Mouse (Mus musculus) cerebellum, adult 2 months (tissue): Measurements from ENCODE around the gene Ssr4. TPM values are rescaled to one million over a fixed set of nuclear protein-coding genes. Genes with fewer than 3 reads are reported as not detected.

Source experiments
- DNase-seq, 2 experiments: peaks; one replicate each; pipeline ENCODE4 v3.0.0; 2021
- H3K27ac ChIP-seq: fragments of 200-500 bp; 2 replicates; pipeline ENCODE4 v1.5.1; 2012; ENCODE audit warnings: low read length, control low read depth, inconsistent platforms; ENCODE audit not compliant: insufficient read depth
- H3K27me3 ChIP-seq: fragments of 200-500 bp; 2 replicates; pipeline ENCODE4 v1.6.1; 2012; ENCODE audit warnings: inconsistent platforms, mild to moderate bottlenecking, low read length, moderate library complexity; ENCODE audit not compliant: control insufficient read depth, insufficient read depth
- H3K4me1 ChIP-seq: fragments of 200-500 bp; 2 replicates; pipeline ENCODE4 v1.6.1; 2011; ENCODE audit warnings: low read length; ENCODE audit not compliant: control insufficient read depth, insufficient read depth
- H3K4me3 ChIP-seq: fragments of 200-500 bp; replicated peaks from 2 replicates; pipeline ENCODE3; 2011; ENCODE audit warnings: mild to moderate bottlenecking, low read depth, low read length, control low read depth; ENCODE audit not compliant: insufficient read depth
- CTCF ChIP-seq: fragments of 200-500 bp; IDR thresholded peaks from 2 replicates; pipeline ENCODE4 v1.5.1; 2011; ENCODE audit warnings: low read depth, mild to moderate bottlenecking, control low read depth, low read length, moderate library complexity, borderline replicate concordance; ENCODE audit not compliant: insufficient read depth
- POLR2A ChIP-seq: fragments of 200-500 bp; IDR thresholded peaks from 2 replicates; pipeline ENCODE4 v1.6.1; 2011; ENCODE audit warnings: low read length, control low read depth, borderline replicate concordance; ENCODE audit not compliant: insufficient read depth
- WGBS: fragments of 180-500 bp; shearing (Covaris S2); methylation state at CpG from one replicate; pipeline ENCODE4 v1.1.7; 2018; 5-methylcytosine and 5-hydroxymethylcytosine counted together
- polyA plus RNA-seq: library from polyadenylated mRNA; depleted of rRNA; stranded (reverse); fragments of >200 nt; gene quantifications from 2 replicates; pipeline ENCODE4 v1.2.3, GENCODE M21; 2012

The Ssr4 gene
- polyA plus RNA-seq, 1 experiment = 161 TPM

DNA sequence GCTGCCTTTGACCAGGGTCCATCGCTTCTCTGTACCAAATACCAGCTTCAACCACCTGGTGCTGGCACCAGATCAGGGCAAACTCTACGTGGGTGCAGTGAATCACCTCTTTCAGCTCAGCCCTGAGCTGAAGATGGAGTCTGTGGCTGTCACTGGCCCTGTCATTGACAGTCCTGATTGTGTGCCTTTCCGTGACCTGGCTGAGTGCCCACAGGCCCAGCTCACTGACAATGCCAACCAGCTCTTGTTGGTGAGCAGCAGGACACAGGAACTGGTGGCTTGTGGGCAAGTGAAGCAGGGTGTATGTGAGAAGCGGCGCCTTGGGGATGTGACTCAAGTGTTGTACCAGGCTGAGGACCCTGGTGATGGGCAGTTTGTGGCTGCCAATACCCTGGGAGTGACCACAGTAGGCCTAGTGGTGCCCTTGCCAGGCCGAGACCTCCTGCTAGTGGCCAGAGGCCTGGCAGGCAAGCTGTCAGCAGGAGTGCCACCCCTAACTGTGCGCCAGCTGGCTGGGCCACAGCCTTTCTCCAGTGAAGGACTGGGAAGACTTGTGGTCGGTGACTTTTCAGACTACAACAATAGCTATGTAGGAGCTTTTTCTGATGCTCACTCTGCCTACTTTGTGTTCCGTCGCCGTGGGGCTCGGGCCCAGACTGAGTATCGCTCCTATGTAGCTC, 28.1 kb upstream of the Ssr4 start:
- 32% methylated on average over 13 of the region's 13 CpGs for WGBS
- DNase-seq = peak; percentile 69 to 81

DNA sequence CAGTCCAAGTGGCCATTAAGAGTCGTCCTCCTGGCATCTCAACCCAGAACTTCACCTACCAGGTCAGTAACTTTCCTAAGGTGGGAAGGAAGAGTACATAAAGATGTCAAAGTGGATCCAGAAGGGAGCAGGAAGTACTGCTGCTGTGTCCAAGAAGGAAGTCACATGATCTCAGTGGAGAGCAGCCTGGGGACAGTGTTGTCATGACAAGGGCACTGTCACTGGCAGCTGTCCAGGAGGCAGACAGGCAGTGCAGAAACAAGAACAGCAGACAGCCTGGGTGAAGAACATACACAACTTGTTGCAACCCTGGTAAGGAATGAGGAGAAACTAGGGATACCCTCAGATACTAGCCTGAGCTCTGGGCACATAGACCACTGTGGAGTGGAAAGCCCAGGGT, 21.5 kb upstream of the Ssr4 start:
- 47% methylated on average over 1 of the region's 1 CpGs for WGBS
- no peak overlapping the region for H3K27ac ChIP-seq
- DNase-seq = peak in 1 of 2 experiments; percentile 32
- H3K27me3 ChIP-seq = no peaks in the 10 kb centered on the region
- no peak overlapping the region for H3K4me3 ChIP-seq
- H3K4me1 ChIP-seq = no peaks in the 10 kb centered on the region; the same call in 1 of the 2 replicates
- TF ChIP-seq CTCF = no peak
- no peak for TF ChIP-seq POLR2A

More for the DNA sequence above, 28.1 kb upstream of the Ssr4 start:
- no peaks in the 10 kb centered on the region for H3K27me3 ChIP-seq
- H3K4me3 ChIP-seq = no peak overlapping the region
- H3K27ac ChIP-seq = peak overlapping the region; percentile 47
- H3K4me1 ChIP-seq = peaks cover 21% of the 10 kb centered on the region
- TF ChIP-seq POLR2A (no peak), CTCF (no peak)

DNA sequence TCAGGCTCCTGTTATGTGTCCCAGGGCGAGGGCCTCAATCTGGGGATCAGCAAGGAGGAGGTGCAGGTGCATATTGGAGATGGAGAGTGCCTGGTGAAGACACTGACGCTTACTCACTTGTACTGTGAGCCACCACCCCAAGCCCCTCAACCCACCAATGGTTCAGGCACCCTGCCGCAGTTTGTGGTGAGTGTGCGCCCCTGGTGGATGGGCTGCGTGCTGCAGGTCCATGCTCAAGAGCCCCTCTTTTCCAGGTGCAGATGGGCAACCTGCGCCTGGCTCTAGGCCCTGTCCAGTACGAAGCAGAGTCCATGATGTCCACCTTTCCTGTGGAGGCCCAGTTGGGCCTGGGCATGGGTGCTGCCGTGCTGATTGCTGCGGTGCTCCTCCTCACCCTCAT, 19.6 kb upstream of the Ssr4 start:
- no peak for TF ChIP-seq POLR2A
- peak; percentile 30; the same call in 1 of the 2 replicates for TF ChIP-seq CTCF
- Histone ChIP-seq H3K27ac (no peak overlapping the region), H3K4me3 (no peak overlapping the region), H3K4me1 (no peaks in the 10 kb centered on the region; the same call in 1 of the 2 replicates), H3K27me3 (no peaks in the 10 kb centered on the region)
- 54% methylated on average over 9 of the region's 9 CpGs for WGBS
- no peak for DNase-seq

DNA sequence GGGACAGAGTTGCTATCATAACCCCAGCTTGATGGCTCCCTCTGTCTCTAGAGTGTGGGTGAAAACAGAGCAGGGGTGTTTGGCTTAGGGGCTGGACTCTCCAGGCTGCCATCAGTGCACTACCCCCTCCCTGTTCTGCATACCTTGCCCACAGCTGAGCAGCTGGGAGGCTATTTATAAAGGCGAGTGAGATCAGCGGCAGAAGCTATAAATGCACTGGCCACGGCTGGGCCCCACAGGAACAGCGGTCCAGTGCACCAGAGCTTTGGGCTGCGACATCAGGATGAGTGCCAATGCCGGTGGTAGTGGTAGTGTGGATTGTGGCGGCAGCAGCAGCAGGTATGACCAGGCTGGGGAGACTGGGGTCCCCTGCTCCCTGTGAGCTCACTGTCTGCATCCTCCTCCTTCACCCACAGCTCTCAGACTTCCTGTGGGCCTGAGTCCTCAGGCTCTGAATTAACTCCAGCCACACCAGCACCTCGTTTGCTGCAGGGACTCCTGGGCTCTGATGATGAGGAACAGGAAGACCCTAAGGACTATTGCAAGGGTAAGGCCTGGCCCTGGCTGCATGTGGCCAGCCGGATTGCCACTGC, 12.6 kb upstream of the Ssr4 start, which contains the start of gene Srpk3:
Srpk3 (plus strand) TSS at position 238 of the 593 bp plus-strand sequence.
- Histone ChIP-seq H3K27me3 (no peaks in the 10 kb centered on the region), H3K27ac (peak within 1 kb of the TSS; percentile 23), H3K4me3 (no peak within 1 kb of the TSS), H3K4me1 (peaks cover 8% of the 10 kb centered on the region)
- DNase-seq = no peak
- WGBS = 27% methylated on average over 9 of the region's 9 CpGs
- no peak for TF ChIP-seq POLR2A
- no peak for TF ChIP-seq CTCF

DNA sequence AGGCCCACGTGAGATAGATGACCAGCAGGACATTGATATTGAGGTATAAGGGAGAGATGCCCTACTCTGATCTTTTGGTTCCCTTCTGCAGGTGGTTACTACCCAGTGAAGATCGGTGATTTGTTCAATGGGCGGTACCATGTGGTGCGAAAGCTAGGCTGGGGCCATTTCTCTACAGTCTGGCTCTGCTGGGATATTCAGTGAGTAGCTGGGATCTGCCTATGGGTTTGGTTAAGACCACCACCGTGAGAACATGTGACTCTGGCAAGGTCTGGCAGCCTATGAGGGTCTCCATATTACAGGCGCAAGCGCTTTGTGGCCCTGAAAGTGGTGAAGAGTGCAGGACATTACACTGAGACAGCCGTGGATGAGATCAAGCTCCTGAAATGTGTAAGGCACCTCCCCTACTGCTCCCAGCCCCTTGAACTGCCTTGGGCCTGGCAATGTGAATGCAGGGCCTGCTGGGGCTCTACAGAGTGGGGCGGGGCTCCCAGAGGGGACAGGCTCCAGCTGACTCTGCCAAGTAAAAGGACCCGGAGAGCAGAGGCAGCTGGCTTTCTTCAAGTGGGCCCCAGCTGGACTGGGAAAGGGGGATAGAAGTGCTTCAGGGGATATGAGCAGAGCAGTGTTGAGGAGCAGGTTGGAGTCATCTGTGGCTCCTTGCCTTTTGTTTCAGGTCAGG, 11.9 kb upstream of the Ssr4 start:
- WGBS = 55% methylated on average over 10 of the region's 10 CpGs
- Histone ChIP-seq H3K27me3 (no peaks in the 10 kb centered on the region), H3K4me1 (peaks cover 8% of the 10 kb centered on the region), H3K27ac (no peak overlapping the region), H3K4me3 (no peak overlapping the region)
- DNase-seq = no peak
- no peak for TF ChIP-seq POLR2A
- no peak for TF ChIP-seq CTCF

DNA sequence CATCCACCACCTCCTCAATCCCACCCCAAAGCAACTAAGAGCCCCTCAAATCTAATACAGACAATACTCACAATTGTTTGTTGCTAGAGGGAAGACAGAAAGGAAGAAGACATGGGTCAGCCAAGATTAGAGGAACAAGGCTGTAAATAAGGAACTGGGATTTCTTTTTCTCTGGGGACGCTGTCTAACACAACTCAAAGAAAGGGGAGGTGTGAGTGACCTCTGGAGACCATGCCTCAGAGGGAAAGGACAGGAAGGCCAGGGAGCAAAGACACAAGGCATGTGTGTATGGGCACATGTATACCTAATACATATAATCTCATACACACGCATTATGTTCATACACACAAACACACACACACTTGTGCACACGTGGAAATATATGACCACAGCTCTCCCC, 4.6 kb upstream of the Ssr4 start:
- Histone ChIP-seq H3K4me1 (peaks cover 3% of the 10 kb centered on the region), H3K27me3 (no peaks in the 10 kb centered on the region), H3K27ac (no peak overlapping the region), H3K4me3 (no peak overlapping the region)
- no peak for TF ChIP-seq CTCF
- TF ChIP-seq POLR2A = no peak
- no peak for DNase-seq
- WGBS = 89% methylated on average over 3 of the region's 3 CpGs

DNA sequence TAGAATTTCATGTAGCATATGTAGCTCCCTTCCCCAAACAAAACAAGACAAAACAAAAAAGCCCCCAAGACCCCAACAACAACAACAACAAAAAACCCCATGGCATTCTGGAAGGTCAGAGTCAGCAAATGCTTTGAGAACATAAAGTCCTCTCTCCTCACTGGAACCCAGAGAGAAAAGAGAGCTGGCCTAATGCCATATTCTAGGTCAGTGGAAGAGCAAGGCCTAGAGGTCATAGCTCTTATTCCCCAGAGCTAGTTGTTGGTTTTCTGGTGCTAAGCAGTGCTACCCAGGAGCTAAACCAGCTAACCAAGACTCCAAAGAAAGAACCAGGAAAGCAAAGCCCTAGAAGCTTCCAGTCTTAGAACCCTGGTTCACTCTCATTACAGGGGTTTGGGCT, 1.2 kb upstream of the Ssr4 start:
- Histone ChIP-seq H3K4me3 (peak overlapping the region; percentile 99), H3K27me3 (no peaks in the 10 kb centered on the region), H3K27ac (peak overlapping the region; percentile 65; the same call in 1 of the 2 replicates), H3K4me1 (peaks cover 8% of the 10 kb centered on the region)
- TF ChIP-seq POLR2A = no peak
- TF ChIP-seq CTCF = no peak
- peak in 1 of 2 experiments; percentile 22 for DNase-seq
